Mouse (Mus musculus) brain, embryonic 14.5 days (tissue): ENCODE measurements around the gene Ndufb4.

ENCODE experiments used
- CTCF ChIP-seq: fragments of 200-500 bp; IDR thresholded peaks from 2 replicates; pipeline ENCODE4 v1.5.1; 2012; ENCODE audit warnings: inconsistent platforms, mild to moderate bottlenecking, moderate library complexity, borderline replicate concordance; ENCODE audit not compliant: insufficient read depth, insufficient read length; ENCODE audit errors: extremely low read depth
- POLR2A ChIP-seq: fragments of 200-500 bp; IDR thresholded peaks from 2 replicates; pipeline ENCODE4 v1.6.1; 2012; ENCODE audit warnings: mild to moderate bottlenecking, inconsistent platforms, borderline replicate concordance; ENCODE audit not compliant: poor library complexity, insufficient read depth, insufficient read length, severe bottlenecking; ENCODE audit errors: extremely low read depth

- no peak; the same call in 1 of the 2 replicates for TF ChIP-seq CTCF
- no peak for TF ChIP-seq POLR2A
These were observed 36.9 kb upstream of the Ndufb4 start for GRCm38 (mm10) chr16:37690932-37691730.
